Mouse (Mus musculus): ENCODE measurements around the gene Rfx8.

DNA sequence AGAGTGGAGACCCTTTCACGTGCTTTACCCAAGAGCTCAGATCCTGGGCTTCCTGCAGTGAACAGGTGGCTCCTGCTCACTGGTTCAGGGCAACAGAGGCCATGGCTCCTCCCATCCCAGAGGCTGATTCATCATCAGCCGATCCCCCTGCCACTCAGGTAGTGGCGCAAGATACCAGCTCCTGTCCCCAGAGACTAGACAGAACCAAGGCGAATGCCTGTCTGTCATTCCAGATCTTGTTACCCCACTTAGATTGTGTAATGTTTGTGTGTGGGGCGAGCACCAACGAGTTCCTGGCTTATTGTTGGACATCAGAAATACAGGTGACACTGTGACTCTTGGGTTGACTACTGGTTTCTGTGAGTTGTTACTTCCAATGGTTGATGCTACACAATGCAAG, 9.1 kb upstream of the Rfx8 start:
- TF ChIP-seq POLR2A (IDR thresholded peaks at IDR 0.05; ENCODE audit: low read depth, low read length) = no peak
- TF ChIP-seq CTCF (conservative IDR thresholded peaks at IDR 0.05; ENCODE audit: insufficient read depth, insufficient read length, low read depth, low read length) = no peak
